Mouse (Mus musculus) layer of hippocampus, postnatal 36 days (tissue): ENCODE data around the gene Olfr1282. TPM values are rescaled to one million over a fixed set of nuclear protein-coding genes. Genes with fewer than 3 reads are reported as not detected.
"Not testable (repeated sequence)": the region's sequence is repeated elsewhere in the genome, so short reads cannot be mapped to it uniquely, and the experiment has no call there.

ENCODE experiments used
- DNase-seq, 2 experiments: peaks; one replicate each; pipeline ENCODE4 v3.0.0; 2022
- total RNA-seq, 2 experiments: library from RNA; stranded (reverse); gene quantifications; 2 replicates each; pipeline ENCODE4 v1.2.3; 2021

Gene Olfr1282
- total RNA-seq, result not detected

GRCm38 (mm10) chr2:111335976-111336375 is at the start of gene Olfr1282:
TSS of gene Olfr1282 (minus strand) at chr2:111336076.
- no peak for DNase-seq

GRCm38 (mm10) chr2:111375222-111375621 is 39.3 kb upstream of the Olfr1282 start, which contains the start of gene Olfr1284:
TSS of gene Olfr1284 (plus strand) at chr2:111375522.
- DNase-seq, result no peak

GRCm38 (mm10) chr2:111366490-111366889 is 30.6 kb upstream of the Olfr1282 start, which contains the start of gene Olfr1283:
TSS of gene Olfr1283 (plus strand) at chr2:111366790.
- DNase-seq, result no peak

- not testable (repeated sequence) for DNase-seq
These were observed 2.2 kb downstream of the Olfr1282 start for GRCm38 (mm10) chr2:111333721-111334120.

- no peak for DNase-seq
These were observed 9.7 kb downstream of the Olfr1282 start, which contains the start of gene Olfr1281 for GRCm38 (mm10) chr2:111326220-111326619. TSS of gene Olfr1281 (plus strand) at chr2:111326520.

- DNase-seq, result no peak
These were observed 22.2 kb downstream of the Olfr1282 start, which contains the start of gene Olfr1280 for GRCm38 (mm10) chr2:111313717-111314116. TSS of gene Olfr1280 (plus strand) at chr2:111314017.

- DNase-seq, result no peak
These were observed 35.5 kb downstream of the Olfr1282 start, which contains the start of gene Olfr1279 for GRCm38 (mm10) chr2:111300374-111300773. TSS of gene Olfr1279 (plus strand) at chr2:111300635.

GRCm38 (mm10) chr2:111298541-111298940 is 37.3 kb downstream of the Olfr1282 start:
- no peak for DNase-seq

- DNase-seq, result no peak
These were observed 46.0 kb downstream of the Olfr1282 start, which contains the start of gene Olfr1278 for GRCm38 (mm10) chr2:111289836-111290235. TSS of gene Olfr1278 (plus strand) at chr2:111290136.

Other genes starting within 250 kb of the Olfr1282 start
- not detected for gene Gm13941, start 230.1 kb downstream of the Olfr1282 start, total RNA-seq
- not detected for gene Gm15130, start 183.1 kb downstream of the Olfr1282 start, total RNA-seq
- gene 4930430A15Rik, start 106.5 kb downstream of the Olfr1282 start, total RNA-seq, result not detected
- not detected for gene Olfr1275, start 100.8 kb downstream of the Olfr1282 start, total RNA-seq
- gene Olfr1276, start 81.6 kb downstream of the Olfr1282 start, total RNA-seq, result not detected
- gene Olfr1277, start 62.0 kb downstream of the Olfr1282 start, total RNA-seq, result not detected
- gene Olfr1278, start 45.9 kb downstream of the Olfr1282 start, total RNA-seq, result not detected
- not detected for gene Olfr1279, start 35.4 kb downstream of the Olfr1282 start, total RNA-seq
- gene Olfr1280, start 22.1 kb downstream of the Olfr1282 start, total RNA-seq, result not detected
- gene Olfr1281, start 9.6 kb downstream of the Olfr1282 start, total RNA-seq, result not detected
- gene Olfr1283, start 30.7 kb upstream of the Olfr1282 start, total RNA-seq, result not detected
- not detected for gene Olfr1284, start 39.4 kb upstream of the Olfr1282 start, total RNA-seq
- not detected for gene Olfr1286, start 87.0 kb upstream of the Olfr1282 start, total RNA-seq
- not detected for gene Olfr1287, start 113.1 kb upstream of the Olfr1282 start, total RNA-seq
- gene Olfr1288, start 138.0 kb upstream of the Olfr1282 start, total RNA-seq, result not detected
- gene Olfr1289, start 144.7 kb upstream of the Olfr1282 start, total RNA-seq, result not detected
- not detected for gene Olfr1290, start 157.8 kb upstream of the Olfr1282 start, total RNA-seq
- gene Olfr1291-ps1, start 161.1 kb upstream of the Olfr1282 start, total RNA-seq, result not detected
- gene Olfr1293-ps, start 189.1 kb upstream of the Olfr1282 start, total RNA-seq, result not detected
- gene Olfr1294, start 204.2 kb upstream of the Olfr1282 start, total RNA-seq, result not detected
- gene Olfr1295, start 233.6 kb upstream of the Olfr1282 start, total RNA-seq, result not detected